Mouse (Mus musculus) spleen, adult 2 months (tissue): ENCODE measurements around the gene Surf1.

Experiments used
- CTCF ChIP-seq: fragments of 200-500 bp; IDR thresholded peaks from 2 replicates; pipeline ENCODE4 v1.5.1; 2011; ENCODE audit warnings: mild to moderate bottlenecking, inconsistent platforms; ENCODE audit not compliant: insufficient read depth, insufficient read length, insufficient replicate concordance; ENCODE audit errors: extremely low read depth
- POLR2A ChIP-seq: fragments of 200-500 bp; IDR thresholded peaks from 2 replicates; pipeline ENCODE4 v1.6.1; 2011; ENCODE audit warnings: low read depth, low read length, inconsistent platforms

GRCm38 (mm10) chr2:26864879-26865278 lies 51.5 kb downstream of the Surf1 start, which contains the start of gene Abo:
- TF ChIP-seq CTCF (no peak), POLR2A (no peak)
